ENCODE assay signal across 13 mouse cellular contexts in genomic region chr11:106822911-106823310, GRCm38 (mm10). TPM values are rescaled to one million over a fixed set of nuclear protein-coding genes. Genes with fewer than 3 reads are reported as not detected.
DNase-seq lines count a peak whose midpoint lies in the region; ATAC-seq and TF ChIP-seq lines count a peak whose summit lies in the region.
"Had no signal": no experiment of that assay in that cellular context is flagged by ENCODE, and none has a peak within 500 bp of the region (broad histone marks: within the 10 kb centered on the region; RNA-seq: fewer than 3 reads in every experiment).

No protein-coding gene starts in this region.

- no peak for TF ChIP-seq EP300 in stomach, postnatal 0 days (optimal IDR thresholded peaks at IDR 0.05)

- peak; percentile 68 to 74 for DNase-seq in right cerebral cortex, adult 2 months (ENCODE audit: low spot score in 2 of 2)
- no peak for DNase-seq in right cerebral cortex, postnatal 4 days
- DNase-seq in cerebellum, postnatal 14 days, result peak; percentile 88 to 93
- DNase-seq in left cerebral cortex, postnatal 25 days (ENCODE audit: low spot score in 2 of 2), result peak; percentile 68 to 91
- DNase-seq in lung, postnatal 36 days, result no peak
- DNase-seq in stomach, postnatal 0 days (ENCODE audit: low spot score), result no peak
- DNase-seq: heart, adult 18-20 months; heart, postnatal 36 days; kidney, postnatal 10 days had no signal

- no peak overlapping the region for H3K4me3 ChIP-seq in midbrain, embryonic 15.5 days
- no peak overlapping the region for H3K4me3 ChIP-seq in stomach, postnatal 0 days (ENCODE audit: low read depth, low read length)
- H3K4me3 ChIP-seq: embryonic facial prominence, embryonic 13.5 days; forebrain, embryonic 13.5 days; liver, embryonic 15.5 days had no signal

- peaks cover 15% of the 10 kb centered on the region; the same call in 1 of the 2 replicates for H3K36me3 ChIP-seq in midbrain, embryonic 15.5 days (replicated peaks)
- H3K36me3 ChIP-seq in stomach, postnatal 0 days (ENCODE audit: control insufficient read depth, insufficient read depth, low read length), result peaks cover 13% of the 10 kb centered on the region

- no peaks in the 10 kb centered on the region for H3K27me3 ChIP-seq in midbrain, embryonic 15.5 days (replicated peaks)
- no peaks in the 10 kb centered on the region for H3K27me3 ChIP-seq in stomach, postnatal 0 days (ENCODE audit: control insufficient read depth, insufficient read depth, low read length)
- H3K27me3 ChIP-seq: embryonic facial prominence, embryonic 13.5 days; forebrain, embryonic 13.5 days; liver, embryonic 15.5 days had no signal

- 82% methylated on average over 5 of the region's 5 CpGs for WGBS in midbrain, embryonic 15.5 days
- 80% methylated on average over 5 of the region's 5 CpGs for WGBS in stomach, postnatal 0 days

- H3K9me3 ChIP-seq in midbrain, embryonic 15.5 days, result no peaks in the 10 kb centered on the region
- no peaks in the 10 kb centered on the region for H3K9me3 ChIP-seq in stomach, postnatal 0 days (ENCODE audit: control insufficient read depth, low read length)
- H3K9me3 ChIP-seq: embryonic facial prominence, embryonic 13.5 days; forebrain, embryonic 13.5 days; liver, embryonic 15.5 days had no signal

- H3K27ac ChIP-seq in midbrain, embryonic 15.5 days, result no peak overlapping the region
- no peak overlapping the region for H3K27ac ChIP-seq in stomach, postnatal 0 days (replicated peaks)
- H3K27ac ChIP-seq: embryonic facial prominence, embryonic 13.5 days; forebrain, embryonic 13.5 days; liver, embryonic 15.5 days had no signal

- intact Hi-C loops in left cerebral cortex, postnatal 25 days (cut with DNase I), result loop anchor here (2.0 kb wide), 1 partner anchor 34 kb away; the partner anchor contains the start of genes Cep95 and Ddx5

- no peak for TF ChIP-seq CTCF in stomach, postnatal 0 days (IDR thresholded peaks at IDR 0.05; ENCODE audit: low read depth)

- H3K4me2 ChIP-seq in midbrain, embryonic 15.5 days, result no peak overlapping the region
- no peak overlapping the region for H3K4me2 ChIP-seq in stomach, postnatal 0 days (replicated peaks; ENCODE audit: low read depth)
- H3K4me2 ChIP-seq: embryonic facial prominence, embryonic 13.5 days; forebrain, embryonic 13.5 days; liver, embryonic 15.5 days had no signal

- ATAC-seq in midbrain, embryonic 15.5 days (replicated peaks), result no peak
- ATAC-seq in stomach, postnatal 0 days (ENCODE audit: low FRiP score, low TSS enrichment), result no peak
- ATAC-seq: forebrain, embryonic 13.5 days had no signal

- no peak overlapping the region for H3K9ac ChIP-seq in midbrain, embryonic 15.5 days
- H3K9ac ChIP-seq in stomach, postnatal 0 days (ENCODE audit: low read length), result no peak overlapping the region
- H3K9ac ChIP-seq: embryonic facial prominence, embryonic 13.5 days; forebrain, embryonic 13.5 days; liver, embryonic 15.5 days had no signal

- peaks cover 10% of the 10 kb centered on the region; the same call in 1 of the 2 replicates for H3K4me1 ChIP-seq in midbrain, embryonic 15.5 days
- no peaks in the 10 kb centered on the region for H3K4me1 ChIP-seq in stomach, postnatal 0 days (replicated peaks; ENCODE audit: control insufficient read depth, insufficient read depth)

RNA-seq across cellular contexts. Expression of gene Cep95, which starts 33.9 kb away (rescaled TPM):
- total RNA-seq in left cerebral cortex, postnatal 25 days (2021), result 10 to 100 TPM; 11.1 to 11.3 TPM
- polyA plus RNA-seq in midbrain, embryonic 15.5 days (2015; fragmentation: Nextera tagmentation; extraction: Ambion mirVana), result 17.0 and 17.3 TPM in 2 replicates
- 4.9 and 5.7 TPM in 2 replicates for polyA plus RNA-seq in stomach, postnatal 0 days (2015; fragmentation: Nextera tagmentation; extraction: Ambion mirVana)

RNA-seq across cellular contexts. Expression of gene Ddx5, which starts 33.9 kb away (rescaled TPM):
- 100 to 1,000 TPM; 633 to 643 TPM for total RNA-seq in left cerebral cortex, postnatal 25 days (2021)
- 370 and 394 TPM in 2 replicates for polyA plus RNA-seq in midbrain, embryonic 15.5 days (2015; fragmentation: Nextera tagmentation; extraction: Ambion mirVana)
- polyA plus RNA-seq in stomach, postnatal 0 days (2015; fragmentation: Nextera tagmentation; extraction: Ambion mirVana), result 175 and 178 TPM in 2 replicates

RNA-seq across cellular contexts. Expression of gene Polg2, which starts 43.6 kb away (rescaled TPM):
- total RNA-seq in left cerebral cortex, postnatal 25 days (2021), result 1 to 10 TPM; 2.8 to 4.4 TPM
- 9.6 and 10.4 TPM in 2 replicates for polyA plus RNA-seq in midbrain, embryonic 15.5 days (2015; fragmentation: Nextera tagmentation; extraction: Ambion mirVana)
- polyA plus RNA-seq in stomach, postnatal 0 days (2015; fragmentation: Nextera tagmentation; extraction: Ambion mirVana), result 8.9 and 10.3 TPM in 2 replicates

Comparison
In these comparisons a context has a peak if more than half of its experiments do, and no peak if none do; other contexts are left out.
1. DNase-seq: peak in right cerebral cortex, adult 2 months (2 of 2), cerebellum, postnatal 14 days (2 of 2) and left cerebral cortex, postnatal 25 days (2 of 2); none in right cerebral cortex, postnatal 4 days (single experiment), lung, postnatal 36 days (single experiment) and stomach, postnatal 0 days (single experiment).